Mouse (Mus musculus) testis, adult 2 months (tissue): ENCODE data around the gene Ufsp1.

ENCODE experiments used
- CTCF ChIP-seq: fragments of 200-500 bp; IDR thresholded peaks from 2 replicates; pipeline ENCODE4 v1.5.1; 2012; ENCODE audit warnings: low read depth, mild to moderate bottlenecking, inconsistent platforms, low read length, moderate library complexity; ENCODE audit not compliant: control insufficient read depth, insufficient read depth, insufficient replicate concordance
- POLR2A ChIP-seq: fragments of 200-500 bp; IDR thresholded peaks from 2 replicates; pipeline ENCODE4 v1.6.1; 2012; ENCODE audit warnings: low read depth, mild to moderate bottlenecking, inconsistent platforms, low read length, moderate library complexity; ENCODE audit not compliant: control insufficient read depth

- TF ChIP-seq CTCF (no peak), POLR2A (no peak)
Observed at GRCm38 (mm10) chr5:137294744-137295093, 290 bp downstream of the Ufsp1 start.
